17 mouse cellular contexts compared by ENCODE assay signal in the genomic region with DNA sequence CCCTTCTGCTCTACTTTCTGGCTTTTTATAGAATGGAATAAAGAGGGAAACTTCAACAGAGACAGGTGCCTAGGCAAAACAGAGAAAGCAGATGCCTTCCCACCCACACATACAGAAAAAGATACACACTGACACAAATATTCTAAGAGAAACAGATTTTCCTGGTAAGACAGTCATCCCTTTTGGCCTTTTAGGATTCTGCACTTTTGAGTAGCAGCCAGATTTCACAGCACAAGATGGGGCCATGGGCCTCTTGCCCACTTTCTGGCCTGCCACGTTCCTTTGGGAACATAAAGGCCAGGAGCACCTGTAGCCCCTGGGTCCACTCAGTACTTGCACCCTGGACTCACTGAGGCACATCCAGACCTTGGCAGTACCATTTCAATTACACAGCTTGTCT. TPM values are rescaled to one million over a fixed set of nuclear protein-coding genes. Genes with fewer than 3 reads are reported as not detected.
A peak's percentile ranks its signal among the peaks of the same experiment; 100 is the strongest.
DNase-seq lines count a peak whose midpoint lies in the region.
"Had no signal": no experiment of that assay in that cellular context is flagged by ENCODE, and none has a peak within 500 bp of the region (broad histone marks: within the 10 kb centered on the region; RNA-seq: fewer than 3 reads in every experiment).

No protein-coding gene starts in this region.

- DNase-seq in cerebellum, adult 8-10 months: peak; percentile 15
- no peak for DNase-seq in cerebellum, adult 11 months
- peak; percentile 17 for DNase-seq in cerebellum, adult 9-10 months
- DNase-seq in cerebellum, postnatal 25 days: peak; percentile 15 to 51
- no peak for DNase-seq in adrenal gland, postnatal 14 days
- DNase-seq in heart, adult 8-10 months (ENCODE audit: low spot score): no peak
- DNase-seq: adrenal gland, adult 8-10 months; gastrocnemius, postnatal 10 days; heart, adult 18-20 months; heart, postnatal 14 days; kidney, adult 11 months; kidney, adult 9 months had no signal

RNA-seq across cellular contexts. Expression of gene Zfp275, which starts 1.9 kb away (rescaled TPM):
- total RNA-seq in adrenal gland, postnatal 14 days (2021): 19.3 and 22.9 TPM in 2 replicates
- 1 to 10 TPM; 6.1 to 7.5 (median 6.7) TPM for total RNA-seq in heart, adult 8-10 months (2022)

RNA-seq across cellular contexts. Expression of gene Gm45015, which starts 7.7 kb away (rescaled TPM):
- total RNA-seq in adrenal gland, postnatal 14 days (2021): not detected in 2 replicates
- not detected for total RNA-seq in heart, adult 8-10 months (2022)
- total RNA-seq: adrenal gland, adult 8-10 months; adrenal gland, postnatal 4 days; G1E; gastrocnemius, postnatal 10 days; gastrocnemius, postnatal 4 days; heart, adult 18-20 months; heart, postnatal 14 days; hindbrain, postnatal 0 days had no signal

RNA-seq across cellular contexts. Expression of gene Xlr5a, which starts 51.6 kb away (rescaled TPM):
- 0.26 TPM in 1 of 2 replicates, not detected in the other for total RNA-seq in adrenal gland, postnatal 14 days (2021)
- total RNA-seq in heart, adult 8-10 months (2022): not detected
- total RNA-seq: adrenal gland, adult 8-10 months; adrenal gland, postnatal 4 days; G1E; gastrocnemius, postnatal 10 days; gastrocnemius, postnatal 4 days; heart, adult 18-20 months; heart, postnatal 14 days; hematopoietic stem cell, adult 5-6 weeks; hindbrain, postnatal 0 days had no signal

RNA-seq across cellular contexts. Expression of gene Xlr5c, which starts 51.6 kb away (rescaled TPM):
- total RNA-seq in adrenal gland, postnatal 14 days (2021): 0.74 and 1.3 TPM in 2 replicates
- not detected for total RNA-seq in heart, adult 8-10 months (2022)
- total RNA-seq: adrenal gland, adult 8-10 months; adrenal gland, postnatal 4 days; gastrocnemius, postnatal 10 days; gastrocnemius, postnatal 4 days; heart, adult 18-20 months; heart, postnatal 14 days; hematopoietic stem cell, adult 5-6 weeks; hindbrain, postnatal 0 days had no signal

RNA-seq across cellular contexts. Expression of gene Gm18336, which starts 54.2 kb away (rescaled TPM):
- not detected in 2 replicates for total RNA-seq in adrenal gland, postnatal 14 days (2021)
- total RNA-seq in heart, adult 8-10 months (2022): not detected
- total RNA-seq: adrenal gland, adult 8-10 months; adrenal gland, postnatal 4 days; G1E; gastrocnemius, postnatal 10 days; gastrocnemius, postnatal 4 days; heart, adult 18-20 months; heart, postnatal 14 days; hematopoietic stem cell, adult 5-6 weeks had no signal

Comparison
In these comparisons a context has a peak if more than half of its experiments do, and no peak if none do; other contexts are left out.
1. DNase-seq: peak in cerebellum, adult 8-10 months (single experiment), cerebellum, adult 9-10 months (single experiment) and cerebellum, postnatal 25 days (2 of 2); none in cerebellum, adult 11 months (single experiment), adrenal gland, postnatal 14 days (single experiment) and heart, adult 8-10 months (single experiment).